In genomic region chr1:74386363-74386713, GRCm38 (mm10) we compare ENCODE assay signal across 8 mouse cellular contexts. TPM values are rescaled to one million over a fixed set of nuclear protein-coding genes. Genes with fewer than 3 reads are reported as not detected.
DNase-seq lines count a peak whose midpoint lies in the region; ATAC-seq and TF ChIP-seq lines count a peak whose summit lies in the region.

No protein-coding gene starts in this region.

- peak overlapping the region; percentile 95 for H3K27ac ChIP-seq in spleen, adult 2 months (ENCODE audit: insufficient read depth, low read length)
- peak overlapping the region; percentile 78 for H3K27ac ChIP-seq in liver, embryonic 11.5 days (ENCODE audit: low read depth, low read length)
- H3K27ac ChIP-seq in stomach, postnatal 0 days (replicated peaks) = peak overlapping the region; percentile 99

- peak overlapping the region; percentile 65 for H3K4me2 ChIP-seq in liver, embryonic 11.5 days
- H3K4me2 ChIP-seq in stomach, postnatal 0 days (replicated peaks; ENCODE audit: low read depth) = peak overlapping the region; percentile 66

- no peak for DNase-seq in spleen, adult 2 months (ENCODE audit: low read depth in 1 of 2, low spot score in 2 of 2)
- DNase-seq in spleen, postnatal 14 days (ENCODE audit: low spot score in 2 of 2) = no peak
- DNase-seq in liver, embryonic 11.5 days (ENCODE audit: low spot score) = no peak
- no peak for DNase-seq in stomach, postnatal 0 days (ENCODE audit: low spot score)
- no peak for DNase-seq in adrenal gland, adult 8-10 months
- no peak for DNase-seq in gastrocnemius, adult 18-20 months (ENCODE audit: low spot score)

- H3K4me1 ChIP-seq in erythroblast, embryonic 14.5 days (ENCODE audit: control insufficient read depth) = peaks cover 72% of the 10 kb centered on the region
- H3K4me1 ChIP-seq in spleen, adult 2 months (ENCODE audit: control insufficient read depth, insufficient read depth, insufficient read length) = peaks cover 29% of the 10 kb centered on the region
- H3K4me1 ChIP-seq in liver, embryonic 11.5 days (replicated peaks; ENCODE audit: control insufficient read depth, insufficient read depth, low read length) = peaks cover 39% of the 10 kb centered on the region
- peaks cover 3% of the 10 kb centered on the region; the same call in 1 of the 2 replicates for H3K4me1 ChIP-seq in stomach, postnatal 0 days (replicated peaks; ENCODE audit: control insufficient read depth, insufficient read depth)

- H3K27me3 ChIP-seq in erythroblast, embryonic 14.5 days (ENCODE audit: control insufficient read depth) = 0 out of 2 replicates have a peak, but pooled peaks cover 4% of the 10 kb centered on the region
- H3K27me3 ChIP-seq in spleen, adult 2 months (ENCODE audit: control insufficient read depth, insufficient read depth, low read length) = no peaks in the 10 kb centered on the region
- H3K27me3 ChIP-seq in liver, embryonic 11.5 days (replicated peaks; ENCODE audit: control insufficient read depth, insufficient read depth, low read length) = no peaks in the 10 kb centered on the region
- no peaks in the 10 kb centered on the region for H3K27me3 ChIP-seq in stomach, postnatal 0 days (ENCODE audit: control insufficient read depth, insufficient read depth, low read length)

- H3K9ac ChIP-seq in liver, embryonic 11.5 days (ENCODE audit: low read depth, low read length) = peak overlapping the region; percentile 82
- H3K9ac ChIP-seq in stomach, postnatal 0 days (ENCODE audit: low read length) = peak overlapping the region; percentile 76

- ATAC-seq in erythroblast, adult 5-6 weeks (replicated peaks; ENCODE audit: low FRiP score, poor library complexity, severe bottlenecking) = no peak
- no peak for ATAC-seq in liver, embryonic 11.5 days (replicated peaks; ENCODE audit: low FRiP score)
- ATAC-seq in stomach, postnatal 0 days (ENCODE audit: low FRiP score, low TSS enrichment) = no peak

- peak overlapping the region; percentile 70 for H3K4me3 ChIP-seq in erythroblast, embryonic 14.5 days (replicated peaks)
- peak overlapping the region; percentile 64 for H3K4me3 ChIP-seq in spleen, adult 2 months (ENCODE audit: extremely low read depth, insufficient read depth, insufficient read length)
- peak overlapping the region; percentile 59 for H3K4me3 ChIP-seq in liver, embryonic 11.5 days (ENCODE audit: low read depth, low read length)
- peak overlapping the region; percentile 51 for H3K4me3 ChIP-seq in stomach, postnatal 0 days (ENCODE audit: low read depth, low read length)

- no peak for TF ChIP-seq EP300 in stomach, postnatal 0 days (optimal IDR thresholded peaks at IDR 0.05)

- WGBS in spleen, adult 2 months = 42% methylated on average over 7 of the region's 10 CpGs
- 57% methylated on average over 7 of the region's 10 CpGs for WGBS in liver, embryonic 11.5 days
- WGBS in stomach, postnatal 0 days = 44% methylated on average over 7 of the region's 10 CpGs

- no peaks in the 10 kb centered on the region for H3K36me3 ChIP-seq in erythroblast, embryonic 14.5 days (ENCODE audit: control insufficient read depth)
- no peaks in the 10 kb centered on the region for H3K36me3 ChIP-seq in spleen, adult 2 months (ENCODE audit: control insufficient read depth, insufficient read depth, low read length)
- no peaks in the 10 kb centered on the region for H3K36me3 ChIP-seq in liver, embryonic 11.5 days (ENCODE audit: control insufficient read depth, insufficient read depth, low read length)
- no peaks in the 10 kb centered on the region for H3K36me3 ChIP-seq in stomach, postnatal 0 days (ENCODE audit: control insufficient read depth, insufficient read depth, low read length)

- TF ChIP-seq POLR2A in spleen, adult 2 months (IDR thresholded peaks at IDR 0.05; ENCODE audit: low read depth, low read length) = no peak

- no peaks in the 10 kb centered on the region for H3K9me3 ChIP-seq in erythroblast, embryonic 14.5 days (ENCODE audit: control insufficient read depth, low read length)
- H3K9me3 ChIP-seq in liver, embryonic 11.5 days (ENCODE audit: control insufficient read depth, low read length) = no peaks in the 10 kb centered on the region
- no peaks in the 10 kb centered on the region for H3K9me3 ChIP-seq in stomach, postnatal 0 days (ENCODE audit: control insufficient read depth, low read length)

- TF ChIP-seq CTCF in spleen, adult 2 months (IDR thresholded peaks at IDR 0.05; ENCODE audit: extremely low read depth, insufficient read depth, insufficient read length, insufficient replicate concordance) = no peak
- no peak for TF ChIP-seq CTCF in stomach, postnatal 0 days (IDR thresholded peaks at IDR 0.05; ENCODE audit: low read depth)

RNA-seq across cellular contexts. Expression of gene Ctdsp1, which starts 5.0 kb away (rescaled TPM):
- 33.4 and 34.3 TPM in 2 replicates for polyA plus RNA-seq in erythroblast, embryonic 14.5 days (2012)
- total RNA-seq in erythroblast, adult 5-6 weeks (2015; ENCODE audit: low replicate concordance) = 30.7 and 40.5 TPM in 2 replicates
- total RNA-seq in erythroblast, adult 5-6 weeks (2017; ENCODE audit: low replicate concordance) = 10.5 and 22.8 TPM in 2 replicates
- polyA plus RNA-seq in spleen, adult 2 months (2012; rRNA removed) = 96.1 and 114 TPM in 2 replicates
- polyA plus RNA-seq in liver, embryonic 11.5 days (2014; fragmentation: Nextera tagmentation; extraction: Ambion mirVana) = 65.2 and 71.1 TPM in 2 replicates
- polyA plus RNA-seq in stomach, postnatal 0 days (2015; fragmentation: Nextera tagmentation; extraction: Ambion mirVana) = 45.2 and 47.4 TPM in 2 replicates
- 100 to 1,000 TPM; 141 to 175 (median 160) TPM for total RNA-seq in adrenal gland, adult 8-10 months (2022)
- 100 to 1,000 TPM; 107 TPM for total RNA-seq in gastrocnemius, adult 18-20 months (2021)

RNA-seq across cellular contexts. Expression of gene Slc11a1, which starts 11.3 kb away (rescaled TPM):
- 0.93 and 1.4 TPM in 2 replicates for polyA plus RNA-seq in erythroblast, embryonic 14.5 days (2012)
- 20.2 and 37.0 TPM in 2 replicates for total RNA-seq in erythroblast, adult 5-6 weeks (2015; ENCODE audit: low replicate concordance)
- total RNA-seq in erythroblast, adult 5-6 weeks (2017; ENCODE audit: low replicate concordance) = 3.0 and 12.7 TPM in 2 replicates
- polyA plus RNA-seq in spleen, adult 2 months (2012; rRNA removed) = 169 and 200 TPM in 2 replicates
- 10.0 and 10.4 TPM in 2 replicates for polyA plus RNA-seq in liver, embryonic 11.5 days (2014; fragmentation: Nextera tagmentation; extraction: Ambion mirVana)
- polyA plus RNA-seq in stomach, postnatal 0 days (2015; fragmentation: Nextera tagmentation; extraction: Ambion mirVana) = 3.0 and 3.8 TPM in 2 replicates
- 10 to 100 TPM; 12.9 to 29.1 (median 19.7) TPM for total RNA-seq in adrenal gland, adult 8-10 months (2022)
- total RNA-seq in gastrocnemius, adult 18-20 months (2021) = 1 to 10 TPM; 3.6 to 8.1 TPM

RNA-seq across cellular contexts. Expression of gene Vil1, which starts 22.8 kb away (rescaled TPM):
- not detected in 2 replicates for polyA plus RNA-seq in erythroblast, embryonic 14.5 days (2012)
- not detected in 2 replicates for total RNA-seq in erythroblast, adult 5-6 weeks (2015; ENCODE audit: low replicate concordance)
- not detected in 2 replicates for total RNA-seq in erythroblast, adult 5-6 weeks (2017; ENCODE audit: low replicate concordance)
- polyA plus RNA-seq in spleen, adult 2 months (2012; rRNA removed) = not detected in 2 replicates
- polyA plus RNA-seq in liver, embryonic 11.5 days (2014; fragmentation: Nextera tagmentation; extraction: Ambion mirVana) = 0.88 and 0.94 TPM in 2 replicates
- 11.1 and 12.8 TPM in 2 replicates for polyA plus RNA-seq in stomach, postnatal 0 days (2015; fragmentation: Nextera tagmentation; extraction: Ambion mirVana)
- total RNA-seq in adrenal gland, adult 8-10 months (2022) = 1 to 10 TPM in 3 of 4 experiments, under 1 TPM in 1; 0.96 to 4.1 (median 2.6) TPM
- total RNA-seq in gastrocnemius, adult 18-20 months (2021) = under 1 TPM in 1 of 2 experiments, not detected in 1; 0.11 TPM

RNA-seq across cellular contexts. Expression of gene Catip, which starts 24.4 kb away (rescaled TPM):
- not detected in 2 replicates for polyA plus RNA-seq in erythroblast, embryonic 14.5 days (2012)
- total RNA-seq in erythroblast, adult 5-6 weeks (2015; ENCODE audit: low replicate concordance) = not detected in 2 replicates
- total RNA-seq in erythroblast, adult 5-6 weeks (2017; ENCODE audit: low replicate concordance) = not detected in 2 replicates
- 0.31 and 0.51 TPM in 2 replicates for polyA plus RNA-seq in spleen, adult 2 months (2012; rRNA removed)
- polyA plus RNA-seq in liver, embryonic 11.5 days (2014; fragmentation: Nextera tagmentation; extraction: Ambion mirVana) = 0.21 TPM in 1 of 2 replicates, not detected in the other
- polyA plus RNA-seq in stomach, postnatal 0 days (2015; fragmentation: Nextera tagmentation; extraction: Ambion mirVana) = 0.50 and 0.73 TPM in 2 replicates
- total RNA-seq in adrenal gland, adult 8-10 months (2022) = 1 to 10 TPM in 2 of 4 experiments, under 1 TPM in 2; 0.21 to 1.4 (median 0.81) TPM
- under 1 TPM in 1 of 2 experiments, not detected in 1; 0.11 TPM for total RNA-seq in gastrocnemius, adult 18-20 months (2021)

Comparison
In these comparisons a context has a peak if more than half of its experiments do, and no peak if none do; other contexts are left out.
1. RNA of gene Slc11a1, which starts 11.3 kb away (polyA plus RNA-seq): 169 to 200 TPM in spleen, adult 2 months; 10.0 to 10.4 TPM in liver, embryonic 11.5 days, 3.0 to 3.8 TPM in stomach, postnatal 0 days and 0.93 to 1.4 TPM in erythroblast, embryonic 14.5 days; every median in the first group is over 10 times any median in the second.
2. Peak in every context shown above with its lines, with median percentiles within 50 percentile points of each other: H3K4me3 ChIP-seq and H3K27ac ChIP-seq.